ENCODE assay signal across 14 mouse cellular contexts in genomic region chr14:21537838-21538237, GRCm38 (mm10).
"Had no signal": no experiment of that assay in that cellular context is flagged by ENCODE, and none has a peak within 500 bp of the region (broad histone marks: within the 10 kb centered on the region; RNA-seq: fewer than 3 reads in every experiment).

No protein-coding gene starts in this region.

- H3K4me3 ChIP-seq: kidney, embryonic 15.5 days; left cerebral cortex, adult 2 months; limb, embryonic 15.5 days; liver, embryonic 13.5 days; midbrain, embryonic 10.5 days; neural tube, embryonic 12.5 days; stomach, embryonic 15.5 days had no signal

- H3K27ac ChIP-seq: kidney, embryonic 15.5 days; left cerebral cortex, adult 2 months; limb, embryonic 15.5 days; liver, embryonic 13.5 days; midbrain, embryonic 10.5 days; neural tube, embryonic 12.5 days; stomach, embryonic 15.5 days had no signal

- H3K9ac ChIP-seq: kidney, embryonic 15.5 days; limb, embryonic 15.5 days; liver, embryonic 13.5 days; neural tube, embryonic 12.5 days; stomach, embryonic 15.5 days had no signal

- H3K4me1 ChIP-seq: limb, embryonic 15.5 days had no signal

- H3K4me2 ChIP-seq: kidney, embryonic 15.5 days; limb, embryonic 15.5 days; liver, embryonic 13.5 days; neural tube, embryonic 12.5 days; stomach, embryonic 15.5 days had no signal

- DNase-seq: kidney, postnatal 14 days; liver, embryonic 13.5 days; lung, adult 18-20 months; midbrain, embryonic 14.5 days; retina, postnatal 1 day; right cerebral cortex, postnatal 4 days; thymus, adult 2 months; thymus, postnatal 25 days had no signal

- H3K27me3 ChIP-seq: kidney, embryonic 15.5 days; limb, embryonic 15.5 days; liver, embryonic 13.5 days; neural tube, embryonic 12.5 days; stomach, embryonic 15.5 days had no signal

- H3K9me3 ChIP-seq: limb, embryonic 15.5 days; liver, embryonic 13.5 days; neural tube, embryonic 12.5 days; stomach, embryonic 15.5 days had no signal
